Mouse (Mus musculus) monocyte, adult 59 days (primary cell): ENCODE measurements around the gene Gm28042. TPM values are rescaled to one million over a fixed set of nuclear protein-coding genes. Genes with fewer than 3 reads are reported as not detected.

ENCODE experiments used
- total RNA-seq, 2 experiments: library from RNA; stranded (reverse); gene quantifications; one replicate each; pipeline ENCODE4 v1.2.4; 2023

Gene Gm28042
- total RNA-seq, result under 1 TPM; 0.43 to 0.58 TPM

DNA sequence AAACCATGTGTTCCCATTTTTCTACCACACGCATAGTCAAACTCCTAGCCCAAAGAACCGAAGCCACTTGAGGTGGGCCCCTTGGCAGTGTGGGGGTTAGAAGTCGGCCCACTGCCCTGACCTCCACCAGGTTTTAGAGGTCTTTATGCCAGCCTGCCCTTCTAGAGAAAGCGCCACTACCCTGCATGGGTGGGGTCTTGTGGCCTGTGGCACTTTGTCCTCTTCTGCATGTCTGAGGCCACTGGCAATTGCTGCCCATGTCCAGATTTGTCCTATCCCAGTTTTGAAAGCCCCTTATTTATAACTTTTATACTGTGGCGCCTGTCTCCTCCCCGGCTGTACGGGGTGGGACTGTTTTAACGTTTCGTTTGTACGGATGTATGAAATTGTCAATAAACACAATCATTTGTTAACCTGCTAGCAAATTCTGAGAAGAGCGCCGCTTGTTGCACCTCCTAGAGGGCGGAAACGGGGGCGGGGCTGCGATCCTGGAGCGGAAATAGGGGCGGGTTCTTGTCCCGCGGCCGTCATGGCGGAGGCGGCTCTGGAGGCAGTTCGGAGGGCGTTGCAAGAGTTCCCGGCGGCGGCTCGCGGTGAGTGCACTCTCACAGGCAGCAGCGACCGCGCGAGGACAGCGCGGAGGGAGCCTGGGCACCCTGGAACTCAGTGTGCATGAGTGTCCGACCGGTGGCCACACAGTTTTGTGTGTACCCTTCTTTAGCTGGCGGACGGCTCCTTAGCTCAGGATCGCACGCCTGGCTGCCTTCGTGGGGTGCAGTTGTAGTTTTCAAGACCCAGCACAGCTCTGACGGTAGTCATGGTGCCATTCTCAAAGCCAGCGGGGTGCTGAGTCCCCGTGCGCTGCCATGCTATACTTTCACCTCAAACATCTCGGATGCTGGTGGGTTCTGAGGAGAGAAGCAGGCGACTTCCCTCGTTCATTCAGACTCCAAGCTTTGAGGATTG, at the start of gene Gm28042, which contains the start of gene Jmjd7:
TSS of gene Gm28042 (plus strand) at position 510 of the 966 bp plus-strand sequence.
TSS of gene Jmjd7 (plus strand) at position 500 of the 966 bp plus-strand sequence.

DNA sequence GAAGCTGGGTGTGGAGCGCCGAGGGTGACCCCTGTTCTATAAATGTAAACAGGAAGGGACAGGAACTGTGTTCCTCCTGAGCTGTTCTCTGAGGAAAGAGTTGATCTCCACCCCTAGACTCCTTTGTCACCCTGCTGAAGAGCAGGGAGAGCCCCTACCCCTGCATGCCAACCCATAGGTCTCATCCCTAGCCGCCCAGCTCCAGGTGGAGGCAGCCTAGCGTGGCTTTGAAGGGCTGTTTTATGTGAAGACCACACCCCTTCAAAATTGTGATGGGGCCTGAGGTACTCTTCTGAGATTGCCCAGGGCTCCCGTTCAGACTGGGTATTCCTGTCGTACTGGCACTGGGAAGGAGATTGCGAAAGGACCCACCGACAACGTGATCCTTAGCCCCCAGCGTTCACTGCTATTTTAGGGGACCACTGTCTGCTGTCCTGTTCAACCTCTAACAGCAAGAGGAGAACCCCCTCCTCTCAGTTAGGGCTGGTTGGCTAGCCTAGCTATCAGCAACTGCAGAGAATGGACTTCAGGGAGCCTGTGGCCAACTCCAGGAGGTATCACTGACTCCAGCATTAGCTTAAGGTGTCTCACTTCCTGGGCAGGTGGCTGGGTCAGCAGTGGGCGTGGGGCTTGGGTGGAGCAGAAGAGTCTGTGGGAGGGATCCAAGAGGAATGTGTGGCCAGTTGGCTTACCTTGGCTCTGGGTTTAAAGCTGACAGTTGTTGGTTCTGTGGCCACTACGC, 5.6 kb downstream of the Gm28042 start, which contains the start of gene Pla2g4b:
TSS of gene Pla2g4b (plus strand) at position 692 of the 742 bp plus-strand sequence.

Other genes with a start within 250 kb of the Gm28042 start
- 10 to 100 TPM; 12.9 to 15.2 TPM for gene Rpap1, start 240.0 kb upstream of the Gm28042 start, total RNA-seq
- gene Tyro3, start 229.8 kb upstream of the Gm28042 start, total RNA-seq, result not detected
- 10 to 100 TPM; 55.9 to 59.1 TPM for gene Mga, start 130.3 kb upstream of the Gm28042 start, total RNA-seq
- gene Mapkbp1, start 54.8 kb upstream of the Gm28042 start, total RNA-seq, result 10 to 100 TPM; 11.4 to 13.7 TPM
- gene Jmjd7, start within 50 bp of the Gm28042 start, total RNA-seq, result 1 to 10 TPM; 5.2 to 6.1 TPM
- gene Pla2g4b, start 5.9 kb downstream of the Gm28042 start, total RNA-seq, result 1 to 10 TPM in 1 of 2 experiments, under 1 TPM in 1; 0.81 to 1.3 TPM
- gene Ehd4, start 127.1 kb downstream of the Gm28042 start, total RNA-seq, result 100 to 1,000 TPM; 178 to 188 TPM
- gene Pla2g4e, start 217.8 kb downstream of the Gm28042 start, total RNA-seq, result not detected